Mouse (Mus musculus): ENCODE data around the gene 9330161L09Rik. TPM values are rescaled to one million over a fixed set of nuclear protein-coding genes. Genes with fewer than 3 reads are reported as not detected.

9330161L09Rik gene
- total RNA-seq, 1 experiment from 2014 or later, result 1.4 TPM

DNA sequence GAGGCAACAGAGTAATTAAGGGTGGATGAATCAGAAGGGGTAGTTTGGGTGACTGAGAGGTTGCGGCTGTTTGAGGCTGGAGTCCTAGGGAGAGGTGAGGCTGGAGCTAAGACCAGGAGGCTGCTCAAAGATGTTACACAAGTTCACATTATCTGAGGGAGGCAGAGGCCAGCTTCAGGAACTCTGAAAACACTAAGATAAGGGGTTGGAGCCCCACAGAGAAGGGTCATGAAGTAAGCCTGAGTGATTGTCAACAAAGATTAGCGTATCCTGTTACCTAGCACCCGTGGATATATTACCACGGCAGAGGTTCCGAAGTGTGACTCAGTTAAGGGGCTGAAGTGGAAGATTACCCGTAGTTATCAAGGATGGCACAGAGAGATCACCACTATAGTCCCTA lies 14.1 kb downstream of the 9330161L09Rik start:
- ATAC-seq (replicated peaks; ENCODE audit: insufficient number of reproducible peaks, low FRiP score, low TSS enrichment, poor library complexity, severe bottlenecking), result no peak

GRCm38 (mm10) chr12:103391098-103391497 lies 16.5 kb downstream of the 9330161L09Rik start:
- ATAC-seq (replicated peaks; ENCODE audit: insufficient number of reproducible peaks, low FRiP score, low TSS enrichment, poor library complexity, severe bottlenecking), result no peak

GRCm38 (mm10) chr12:103389982-103390381 lies 17.6 kb downstream of the 9330161L09Rik start:
- ATAC-seq (replicated peaks; ENCODE audit: insufficient number of reproducible peaks, low FRiP score, low TSS enrichment, poor library complexity, severe bottlenecking), result no peak

DNA sequence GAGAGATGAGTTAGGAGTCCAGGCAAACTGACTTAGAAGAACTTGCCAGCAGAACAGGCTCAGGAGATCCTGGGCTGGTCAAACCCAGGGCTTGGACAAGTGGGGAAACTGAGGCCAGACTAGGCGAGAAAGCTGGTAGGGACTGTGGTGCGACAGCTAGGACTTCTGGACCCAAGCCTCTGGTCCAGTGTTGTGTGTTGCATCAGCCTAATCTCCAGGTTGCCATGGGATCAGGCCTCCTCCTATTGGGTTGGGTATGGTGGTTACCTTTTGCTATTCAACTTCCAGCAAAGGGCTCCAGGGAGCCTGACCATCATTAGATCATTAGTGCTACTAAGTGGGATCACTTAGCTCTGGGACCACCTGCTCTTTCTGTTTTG lies 18.3 kb downstream of the 9330161L09Rik start:
- ATAC-seq (replicated peaks; ENCODE audit: insufficient number of reproducible peaks, low FRiP score, low TSS enrichment, poor library complexity, severe bottlenecking), result no peak

- ATAC-seq (replicated peaks; ENCODE audit: insufficient number of reproducible peaks, low FRiP score, low TSS enrichment, poor library complexity, severe bottlenecking), result peak; percentile 90
These were observed 18.9 kb downstream of the 9330161L09Rik start, which contains the start of gene Otub2 for GRCm38 (mm10) chr12:103388505-103389347. Gene Otub2 (plus strand): TSS chr12:103388682.

DNA sequence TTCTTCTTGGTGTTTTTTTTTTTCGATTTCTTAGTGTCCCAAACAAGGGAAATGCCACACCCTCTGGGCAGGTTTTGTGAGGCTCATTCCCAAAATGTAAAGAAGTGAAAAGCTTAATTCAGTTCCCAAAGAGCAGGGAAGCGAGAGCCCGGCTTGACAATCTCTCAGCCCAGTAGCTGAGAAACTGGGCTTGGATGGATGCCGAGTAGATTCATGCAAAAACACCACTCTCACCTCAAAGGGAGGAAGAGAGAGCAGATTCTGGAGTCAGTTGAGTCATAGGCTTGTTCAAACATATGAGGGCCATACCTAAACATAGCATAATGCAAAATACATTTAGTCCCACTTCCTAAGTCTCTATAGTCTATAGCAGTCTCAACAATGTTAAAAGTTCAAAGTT lies 27.4 kb downstream of the 9330161L09Rik start:
- no peak for ATAC-seq (replicated peaks; ENCODE audit: insufficient number of reproducible peaks, low FRiP score, low TSS enrichment, poor library complexity, severe bottlenecking)

DNA sequence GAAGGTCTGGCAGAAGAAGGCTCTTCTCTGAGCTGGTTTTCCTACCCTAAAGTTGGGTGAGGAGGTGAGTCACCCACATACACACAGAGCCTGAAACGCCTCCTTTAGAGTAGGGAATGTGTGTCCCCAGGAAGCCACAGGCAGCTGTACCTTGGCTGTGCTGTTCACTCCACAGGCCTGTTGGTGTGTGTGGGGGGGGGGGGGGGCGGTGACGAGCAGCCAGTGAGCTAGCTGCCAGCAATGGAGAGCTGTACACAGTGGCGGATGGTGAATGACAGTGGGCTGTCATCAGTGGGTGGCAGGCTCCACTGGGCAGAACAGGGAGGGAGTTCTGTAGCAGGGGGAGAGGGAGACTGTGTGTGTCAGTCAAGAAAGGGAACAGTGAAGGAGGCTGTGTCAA lies 30.8 kb downstream of the 9330161L09Rik start:
- no peak for ATAC-seq (replicated peaks; ENCODE audit: insufficient number of reproducible peaks, low FRiP score, low TSS enrichment, poor library complexity, severe bottlenecking)

GRCm38 (mm10) chr12:103376124-103376523 lies 31.5 kb downstream of the 9330161L09Rik start:
- no peak for ATAC-seq (replicated peaks; ENCODE audit: insufficient number of reproducible peaks, low FRiP score, low TSS enrichment, poor library complexity, severe bottlenecking)

- no peak for ATAC-seq (replicated peaks; ENCODE audit: insufficient number of reproducible peaks, low FRiP score, low TSS enrichment, poor library complexity, severe bottlenecking)
These were observed 33.9 kb downstream of the 9330161L09Rik start for GRCm38 (mm10) chr12:103373530-103374236.

DNA sequence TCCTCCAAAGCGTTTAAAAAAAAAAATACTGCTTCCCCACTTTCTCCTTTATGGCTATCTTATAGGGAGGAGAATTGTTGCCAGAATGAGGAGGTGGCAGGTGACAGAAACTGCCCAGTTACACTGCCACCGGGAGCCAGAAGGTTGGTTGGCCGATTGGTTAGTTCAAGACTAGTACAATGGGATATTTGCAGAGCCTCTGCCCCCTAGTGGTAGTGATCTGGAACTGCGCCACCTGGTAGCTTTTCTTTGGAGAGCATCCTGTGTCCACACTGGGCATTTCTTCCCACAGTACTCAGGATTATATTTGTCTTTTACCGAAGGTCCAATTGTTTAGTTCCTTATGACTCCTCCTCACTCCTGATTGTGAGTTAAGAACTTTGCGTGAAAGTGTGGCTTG lies 35.9 kb downstream of the 9330161L09Rik start:
- no peak for ATAC-seq (replicated peaks; ENCODE audit: insufficient number of reproducible peaks, low FRiP score, low TSS enrichment, poor library complexity, severe bottlenecking)

DNA sequence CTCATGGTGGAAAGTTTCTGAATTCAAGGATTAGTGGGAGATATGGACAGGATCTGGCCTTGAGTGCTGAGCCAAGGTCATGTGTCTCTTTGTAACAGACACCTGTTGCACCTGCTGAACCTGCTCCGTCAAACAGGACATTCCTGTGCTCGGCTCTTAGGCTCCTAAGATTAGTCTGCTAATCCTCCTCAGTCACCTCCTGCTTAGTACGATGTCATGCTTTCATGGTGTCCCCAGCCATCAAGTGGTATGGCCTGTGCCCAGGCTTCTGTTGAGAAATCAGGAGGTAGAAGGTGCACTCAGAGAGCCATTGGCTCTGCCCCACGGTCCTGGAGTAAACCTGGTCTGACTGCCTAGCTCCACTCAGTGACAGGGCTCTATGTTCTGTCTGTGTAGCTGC lies 36.8 kb downstream of the 9330161L09Rik start:
- no peak for ATAC-seq (replicated peaks; ENCODE audit: insufficient number of reproducible peaks, low FRiP score, low TSS enrichment, poor library complexity, severe bottlenecking)

- ATAC-seq (replicated peaks; ENCODE audit: insufficient number of reproducible peaks, low FRiP score, low TSS enrichment, poor library complexity, severe bottlenecking), result no peak
These were observed 38.8 kb downstream of the 9330161L09Rik start for GRCm38 (mm10) chr12:103368777-103369176.

DNA sequence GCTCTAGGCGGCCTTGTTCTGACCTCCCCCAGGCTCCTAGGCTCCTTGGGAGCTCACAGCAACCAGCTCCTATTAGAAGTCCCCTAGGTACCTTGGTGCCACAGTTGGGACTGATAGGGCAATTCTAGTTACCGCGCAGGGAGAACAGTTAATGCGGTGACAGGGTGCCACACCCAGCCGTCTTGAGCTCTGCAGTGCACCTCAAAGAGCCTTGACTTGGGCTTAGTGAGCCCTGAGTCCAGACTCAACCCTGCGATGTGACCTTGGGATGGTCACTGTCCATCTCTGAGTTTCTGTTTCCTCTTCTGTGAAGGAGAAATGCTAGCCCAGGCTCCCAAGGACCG lies 39.3 kb downstream of the 9330161L09Rik start:
- no peak for ATAC-seq (replicated peaks; ENCODE audit: insufficient number of reproducible peaks, low FRiP score, low TSS enrichment, poor library complexity, severe bottlenecking)

- no peak for ATAC-seq (replicated peaks; ENCODE audit: insufficient number of reproducible peaks, low FRiP score, low TSS enrichment, poor library complexity, severe bottlenecking)
These were observed 39.8 kb downstream of the 9330161L09Rik start for GRCm38 (mm10) chr12:103367620-103368325.

DNA sequence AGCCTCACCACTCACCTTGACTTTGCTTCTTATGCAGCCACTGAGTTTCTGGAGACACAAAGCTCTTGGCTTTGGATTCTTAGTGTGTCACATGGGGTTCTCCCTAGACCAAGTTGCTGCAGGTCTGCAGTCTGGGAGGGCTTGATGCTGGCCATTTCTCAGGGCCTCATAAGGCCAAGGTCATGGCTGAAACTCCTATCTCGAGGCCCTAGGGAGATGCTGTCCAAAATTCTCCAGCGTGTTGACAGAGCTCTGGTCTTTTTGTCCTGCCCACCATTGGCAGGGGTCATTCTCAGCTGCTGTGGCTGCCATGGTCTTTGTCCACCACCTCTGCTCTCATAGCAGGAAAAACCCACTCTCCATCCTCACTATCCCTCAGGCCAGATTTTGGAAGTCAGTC lies 40.4 kb downstream of the 9330161L09Rik start:
- ATAC-seq (replicated peaks; ENCODE audit: insufficient number of reproducible peaks, low FRiP score, low TSS enrichment, poor library complexity, severe bottlenecking), result no peak

- no peak for ATAC-seq (replicated peaks; ENCODE audit: insufficient number of reproducible peaks, low FRiP score, low TSS enrichment, poor library complexity, severe bottlenecking)
These were observed 45.3 kb downstream of the 9330161L09Rik start for GRCm38 (mm10) chr12:103362336-103362735.

DNA sequence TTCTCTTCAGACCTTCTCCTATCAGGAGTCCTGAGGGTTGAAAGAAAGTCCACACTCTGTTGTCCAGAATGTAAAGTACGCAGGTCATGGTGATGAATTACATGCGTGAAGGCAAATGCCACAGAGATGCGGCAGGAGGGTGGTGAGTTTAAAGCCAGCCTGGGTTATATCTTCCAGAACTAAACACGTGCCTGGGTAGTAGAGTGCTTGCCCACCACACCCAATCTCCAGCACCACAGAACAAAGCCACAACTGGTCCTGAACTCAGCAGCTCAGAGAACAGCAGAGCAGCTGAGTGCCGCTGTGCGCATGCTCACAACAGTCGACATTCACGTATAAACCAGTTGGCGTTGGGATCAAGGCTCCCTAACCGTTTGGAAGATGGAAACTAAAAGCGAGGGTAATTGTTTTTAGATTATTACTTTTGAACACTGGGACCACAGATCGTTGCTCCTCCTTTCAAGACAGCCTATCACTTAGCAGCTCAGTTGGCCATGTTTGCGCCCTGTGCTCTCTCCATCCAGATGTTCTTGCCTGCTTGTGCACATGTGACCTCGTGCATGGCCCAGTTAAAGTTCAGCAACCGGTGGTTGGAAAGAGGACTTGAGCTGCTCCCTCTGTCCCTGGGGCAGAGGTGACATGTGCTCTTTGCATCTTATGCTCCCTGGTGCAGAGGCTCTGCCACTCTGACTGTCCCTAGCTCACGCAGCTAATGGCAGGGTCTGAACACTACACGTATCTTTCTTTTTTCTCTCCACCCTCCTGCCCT lies 45.9 kb downstream of the 9330161L09Rik start:
- no peak for ATAC-seq (replicated peaks; ENCODE audit: insufficient number of reproducible peaks, low FRiP score, low TSS enrichment, poor library complexity, severe bottlenecking)

DNA sequence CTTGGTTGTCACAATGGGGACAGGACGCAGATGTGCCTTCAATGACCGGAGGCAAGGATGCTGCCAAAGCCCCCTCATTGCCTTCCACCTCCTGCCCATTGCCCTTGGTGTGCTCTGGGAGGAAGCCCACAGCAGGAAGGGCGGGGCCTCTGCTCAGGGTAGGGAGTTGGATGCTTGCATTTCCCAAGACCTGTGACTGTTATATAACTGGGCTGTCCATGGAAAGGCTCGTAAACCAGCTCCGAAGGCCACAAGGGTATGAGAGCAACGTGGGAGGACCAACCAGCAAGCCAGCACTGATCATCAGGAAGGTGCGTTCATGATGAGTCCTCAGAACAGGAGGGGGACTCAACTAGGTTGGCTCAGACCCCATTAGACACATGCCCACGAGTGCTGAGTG lies 46.8 kb downstream of the 9330161L09Rik start:
- no peak for ATAC-seq (replicated peaks; ENCODE audit: insufficient number of reproducible peaks, low FRiP score, low TSS enrichment, poor library complexity, severe bottlenecking)
